Mouse (Mus musculus): ENCODE measurements at regions not wholly inside any gene's neighbourhood (a gene's known extent, or its start where the extent isn't known, plus 50 kb on each side); places are given as distances from the start of the nearest gene placed in this dataset.

DNA sequence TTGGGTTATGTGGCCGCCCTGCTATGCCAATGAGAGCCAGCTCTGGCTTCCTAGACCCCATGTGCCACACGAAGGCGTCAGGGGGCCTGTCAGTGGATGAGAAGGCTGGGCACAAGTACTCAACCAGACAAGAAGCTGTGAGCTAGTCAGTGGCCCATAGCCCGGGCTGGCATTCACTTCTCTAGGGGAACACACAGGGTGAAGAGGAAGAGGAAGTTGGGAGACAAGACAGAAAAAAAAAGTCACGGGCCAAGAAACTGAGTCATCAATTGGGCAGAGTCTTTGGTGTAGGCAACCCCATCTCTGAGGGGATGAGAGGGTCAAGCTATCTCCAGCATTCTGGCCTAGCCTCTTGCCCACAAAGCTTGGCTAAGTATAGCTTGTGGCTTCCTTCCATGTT, 93.8 kb upstream of the Rybp start:
- DNase-seq = no peak

DNA sequence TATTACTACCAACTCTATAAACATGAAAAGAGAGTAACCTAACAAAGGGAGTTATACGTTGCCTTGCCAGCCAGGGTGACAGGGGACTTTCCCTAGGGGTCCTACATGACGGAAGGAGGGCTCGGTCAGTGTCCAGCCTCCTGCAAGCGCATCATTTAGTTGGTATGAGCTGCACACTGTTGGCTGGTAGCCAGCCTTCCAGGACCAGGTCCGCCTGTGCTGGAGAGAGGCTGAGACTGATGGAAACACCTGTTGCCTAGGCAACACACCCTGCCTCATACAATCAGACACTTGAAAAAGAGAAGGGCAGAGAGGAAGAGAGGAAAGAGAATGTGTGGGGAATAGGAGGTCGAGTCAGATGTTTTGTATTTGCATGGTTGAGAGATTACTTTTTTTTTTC, 93.3 kb upstream of the Rybp start:
- no peak for DNase-seq

DNA sequence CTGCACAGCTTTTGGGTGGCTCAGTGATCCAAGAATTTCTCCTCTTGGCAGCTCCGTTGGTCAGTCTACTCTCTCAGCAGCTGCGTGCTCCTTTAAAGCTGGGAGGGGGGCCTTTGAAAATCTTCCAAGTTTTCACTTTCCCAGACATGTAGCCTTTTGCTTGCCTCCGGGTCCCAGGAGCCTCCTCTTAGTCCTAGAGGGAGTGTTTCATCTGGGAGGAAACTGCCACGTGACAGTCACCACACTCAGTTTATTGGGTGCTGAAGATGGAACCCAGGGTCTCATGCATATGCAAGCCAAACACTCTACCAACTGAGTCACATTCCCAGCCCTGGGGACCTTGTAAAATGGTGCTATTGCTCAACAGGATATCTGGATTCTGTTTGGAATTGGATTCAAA, 92.5 kb upstream of the Rybp start:
- no peak for DNase-seq

DNA sequence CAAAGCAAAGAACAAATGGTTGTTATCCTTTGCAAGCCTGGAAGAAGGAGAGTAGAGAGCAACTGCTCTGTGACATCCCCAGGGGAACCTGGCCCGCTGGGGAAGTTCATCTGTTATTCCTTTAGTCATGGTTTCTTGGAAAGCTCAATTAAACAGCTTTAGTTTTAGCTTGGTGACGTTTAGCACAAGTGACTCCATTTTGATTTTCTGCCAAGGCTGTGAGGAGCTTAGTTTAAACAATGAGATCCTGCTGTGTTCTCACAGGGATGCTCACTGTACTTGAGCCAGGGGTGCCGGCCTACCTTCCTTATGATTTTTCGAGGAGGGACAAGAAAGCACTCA, 91.2 kb upstream of the Rybp start:
- DNase-seq = no peak

DNA sequence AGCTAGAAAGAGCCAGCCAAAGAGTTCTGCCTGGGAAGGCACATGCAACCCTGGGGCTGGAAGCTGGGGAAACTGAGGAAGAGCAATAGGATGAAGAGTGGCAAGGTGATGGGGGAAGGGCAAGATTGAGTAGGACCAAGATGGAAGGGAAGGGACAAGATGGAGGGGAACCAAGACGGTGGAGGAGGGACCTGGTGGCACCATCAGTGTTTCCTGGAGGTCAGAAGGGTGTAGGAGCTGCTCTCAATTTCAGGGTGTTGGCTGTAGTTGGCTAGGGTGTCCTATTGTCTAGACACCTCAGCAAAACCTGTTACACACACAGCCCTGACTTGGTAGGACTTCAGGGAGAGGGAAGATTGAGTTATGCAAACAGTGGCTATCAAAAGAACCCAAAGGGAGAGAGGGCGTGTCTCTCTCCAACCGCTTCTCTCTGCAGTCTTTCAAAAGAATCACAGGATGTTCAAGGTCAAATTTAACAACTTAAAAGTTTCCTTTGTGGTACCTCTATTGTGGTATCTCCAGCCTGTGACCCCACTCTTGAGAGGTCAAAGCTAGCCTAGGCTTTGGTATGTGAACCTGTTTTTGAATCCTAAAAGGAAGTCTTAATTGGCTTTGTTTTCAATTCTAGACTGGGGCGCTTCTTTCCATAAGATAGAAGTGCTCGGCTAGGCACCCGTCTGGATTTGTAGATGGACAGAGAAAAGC, 90.7 kb upstream of the Rybp start:
- no peak for DNase-seq

DNA sequence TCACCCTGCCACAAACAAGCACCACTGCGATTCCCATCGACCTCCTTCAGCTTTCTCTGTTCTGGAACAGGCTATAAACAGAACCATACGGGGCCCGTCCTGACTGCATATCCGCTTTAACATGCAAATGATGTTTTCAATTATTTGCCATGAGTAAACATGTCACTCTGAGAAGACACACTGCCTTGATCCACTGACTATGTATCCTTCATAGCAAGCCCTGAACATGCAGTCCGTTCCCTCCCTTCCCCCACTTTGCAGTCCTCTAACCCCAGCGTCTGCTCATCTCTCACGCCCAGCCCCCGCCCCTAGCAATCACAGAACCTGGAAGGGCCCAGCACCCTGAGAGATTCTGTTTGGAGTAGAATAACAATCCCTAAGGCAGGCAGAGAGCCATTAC, 89.4 kb upstream of the Rybp start:
- no peak for DNase-seq

DNA sequence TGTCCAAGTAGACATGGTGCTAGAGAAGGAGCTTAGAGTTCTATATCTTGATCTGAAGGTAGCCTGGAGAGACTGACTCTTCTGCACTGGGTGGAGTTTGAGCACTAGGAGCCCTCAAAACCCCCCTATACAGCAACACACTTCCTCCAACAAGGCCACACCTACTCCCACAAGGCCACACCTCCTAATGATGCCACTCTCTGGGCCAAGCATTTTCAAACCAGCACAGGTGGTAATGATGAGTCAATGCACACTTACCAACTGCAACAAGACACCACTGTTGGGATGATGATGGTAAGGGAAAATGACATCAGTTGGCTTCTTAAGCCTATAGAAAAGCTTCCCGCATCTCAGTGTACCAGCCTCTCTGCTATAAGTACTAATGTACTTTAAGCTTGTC, 83.5 kb upstream of the Rybp start:
- DNase-seq = no peak

DNA sequence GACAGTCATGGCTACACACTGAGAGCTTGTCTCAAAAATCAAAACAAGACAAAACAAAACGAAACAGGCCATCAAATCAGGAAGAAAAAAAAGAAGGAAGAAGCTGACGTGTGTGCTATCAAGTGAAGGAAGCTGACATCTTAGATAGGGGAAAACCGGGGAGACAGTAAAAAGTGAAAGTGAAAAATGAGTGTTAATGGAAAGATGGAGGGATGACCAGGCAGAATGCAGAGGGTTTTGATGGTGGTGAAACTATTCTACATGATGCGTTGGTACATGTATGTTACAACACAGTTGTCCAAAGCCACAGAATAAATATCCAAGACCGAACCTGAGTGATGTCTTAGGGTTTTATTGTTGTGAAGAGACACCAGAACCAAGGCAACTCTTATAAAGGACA, 83.1 kb upstream of the Rybp start:
- no peak for DNase-seq

DNA sequence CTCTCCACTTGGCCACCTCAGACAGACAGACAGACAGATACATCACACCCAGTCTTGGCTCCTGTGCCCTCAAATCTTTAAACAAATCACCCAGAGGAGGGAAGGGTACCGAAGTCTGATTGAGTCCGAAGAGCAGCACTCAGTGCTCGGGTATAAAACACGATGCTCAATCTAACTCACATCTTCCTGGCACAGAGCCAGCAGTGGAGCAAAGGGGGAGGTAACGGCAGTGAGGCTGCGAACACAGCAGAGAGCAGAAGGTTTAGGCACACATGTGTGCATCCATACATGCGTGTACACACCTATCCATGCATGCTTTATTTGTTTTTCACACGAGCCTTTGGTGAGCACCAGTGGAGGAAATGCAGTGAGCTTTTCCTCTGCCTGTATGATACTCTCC, 78.9 kb upstream of the Rybp start:
- DNase-seq = no peak

DNA sequence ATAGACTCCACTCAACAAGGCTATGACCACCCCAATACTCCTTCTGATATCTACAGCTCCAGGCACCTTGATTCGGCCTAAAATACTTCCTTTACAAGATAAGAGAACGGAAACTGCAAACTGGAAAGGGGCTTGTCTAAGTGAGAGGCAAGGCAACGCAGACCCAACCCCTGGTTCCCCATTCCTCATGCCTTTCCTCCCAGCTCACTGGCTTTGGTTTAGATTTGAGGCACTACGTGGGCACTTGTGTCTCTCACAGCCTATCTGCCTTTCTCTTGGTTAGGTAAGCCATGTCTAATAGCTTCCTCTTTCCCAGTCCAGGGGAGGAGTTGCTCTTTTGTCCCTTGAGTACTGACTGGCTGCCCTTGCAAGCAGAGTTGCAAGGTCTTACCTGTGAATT, 78.5 kb upstream of the Rybp start:
- no peak for DNase-seq

DNA sequence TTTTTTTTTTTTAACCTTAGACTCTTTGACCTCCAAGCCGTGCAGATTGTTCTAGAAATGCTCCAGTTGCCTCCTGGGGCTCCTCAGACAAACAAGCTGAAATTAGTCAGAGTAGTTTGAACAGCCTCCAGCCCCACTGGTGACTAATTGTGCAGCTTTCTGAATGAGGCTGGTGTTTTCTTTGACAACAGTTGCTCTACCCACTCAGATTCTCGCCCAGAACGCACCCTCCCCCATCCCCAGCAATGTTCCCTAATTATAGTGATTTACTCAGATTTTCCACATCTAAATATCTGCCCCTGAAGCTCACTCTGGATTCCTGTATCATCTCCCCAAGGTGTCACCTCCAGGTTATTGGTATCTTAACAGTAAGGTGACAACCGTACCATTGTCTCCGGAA, 76.4 kb upstream of the Rybp start:
- no peak for DNase-seq

DNA sequence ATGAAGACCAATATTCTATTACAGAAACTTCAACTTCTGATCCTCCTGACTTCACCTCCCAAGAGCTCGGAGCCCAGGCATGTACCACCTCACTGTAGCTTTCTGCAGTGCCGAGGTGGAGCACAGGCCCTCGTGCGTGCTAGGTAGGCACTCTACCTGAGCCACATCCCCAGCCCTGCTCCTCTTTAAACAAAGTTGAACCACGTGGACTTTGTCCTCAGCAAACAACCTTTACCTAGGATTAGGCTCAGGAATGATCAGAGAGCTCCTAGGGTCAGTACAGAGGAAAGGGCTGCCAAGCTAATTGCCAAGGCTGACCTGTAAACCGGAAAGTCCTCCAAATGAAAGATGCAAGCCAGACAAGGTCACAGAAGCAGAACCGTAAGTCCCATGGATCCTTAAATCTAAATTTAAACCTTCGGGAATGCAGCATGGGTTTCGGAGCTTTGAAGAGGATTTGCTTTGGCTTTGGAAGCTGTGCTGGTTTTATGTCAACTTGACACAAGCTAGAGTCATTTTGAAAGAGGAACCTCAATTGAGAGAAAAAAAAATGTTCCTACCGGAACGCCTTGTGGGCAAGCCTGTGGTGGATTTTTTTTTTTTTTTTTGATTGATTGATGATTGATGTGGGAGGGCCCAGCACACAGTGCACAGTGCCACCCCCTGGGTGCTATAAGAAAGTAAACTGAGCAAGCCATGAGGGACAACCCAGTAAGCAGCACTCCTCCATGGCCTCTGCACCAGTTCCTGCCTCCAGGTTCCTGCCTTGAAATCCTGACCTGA, 69.5 kb upstream of the Rybp start:
- no peak for DNase-seq

DNA sequence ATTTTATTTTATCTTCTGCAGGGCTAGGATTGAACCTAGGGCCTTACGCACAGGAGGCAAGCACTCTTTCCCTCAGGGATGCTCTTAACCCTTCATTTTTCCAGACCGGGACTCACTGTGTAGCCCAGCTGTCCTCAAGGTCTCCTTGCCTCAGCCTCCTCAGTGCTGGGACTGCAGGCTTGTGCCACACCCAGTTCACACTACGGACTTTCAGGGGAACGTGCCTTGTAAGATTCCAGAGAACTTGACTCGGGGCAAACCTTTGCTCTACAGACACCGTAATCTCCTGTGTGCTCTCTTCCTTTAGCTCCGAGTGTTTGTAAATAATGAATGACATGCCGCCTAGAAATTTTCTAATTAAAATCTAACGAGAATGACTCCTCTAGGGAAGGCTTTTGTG, 68.6 kb upstream of the Rybp start:
- no peak for DNase-seq

DNA sequence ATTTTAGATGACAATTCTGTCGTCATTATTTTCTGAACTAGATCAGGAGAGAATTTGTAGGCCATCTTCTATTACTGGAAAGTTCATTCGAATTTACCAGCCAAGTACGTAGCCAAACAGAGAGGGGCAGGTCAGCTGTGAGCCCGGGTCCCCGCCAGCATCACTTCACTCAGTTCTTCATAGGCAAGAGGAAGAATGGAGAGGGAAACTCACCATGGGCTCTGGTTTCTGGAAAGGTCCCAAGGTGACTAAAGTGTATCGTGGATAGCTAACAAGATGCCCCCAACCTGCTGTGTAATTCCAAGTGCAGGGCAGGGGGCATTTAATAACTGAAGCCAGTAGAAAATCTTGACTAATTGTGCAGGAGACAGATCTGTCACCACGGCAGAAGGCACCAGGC, 60.2 kb upstream of the Rybp start:
- DNase-seq = no peak

DNA sequence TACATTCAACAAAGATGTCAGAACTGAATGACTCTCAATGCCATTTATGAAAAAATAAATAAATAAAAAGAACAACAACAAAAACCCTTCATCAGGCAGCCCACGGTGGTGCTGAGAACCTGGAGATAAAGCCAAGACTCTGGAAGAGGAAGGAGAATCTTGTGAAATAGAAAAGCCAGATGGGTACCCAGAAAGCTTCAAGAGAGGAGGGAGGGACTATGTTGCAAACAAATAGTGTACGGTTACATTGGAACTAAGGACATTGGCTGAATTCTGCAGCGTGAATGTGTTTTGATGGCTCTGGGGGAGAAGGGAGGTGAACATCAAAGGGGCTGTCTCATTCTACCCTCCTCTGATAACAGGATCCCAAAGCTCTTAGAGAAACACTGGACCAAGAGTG, 57.8 kb upstream of the Rybp start:
- no peak for DNase-seq

DNA sequence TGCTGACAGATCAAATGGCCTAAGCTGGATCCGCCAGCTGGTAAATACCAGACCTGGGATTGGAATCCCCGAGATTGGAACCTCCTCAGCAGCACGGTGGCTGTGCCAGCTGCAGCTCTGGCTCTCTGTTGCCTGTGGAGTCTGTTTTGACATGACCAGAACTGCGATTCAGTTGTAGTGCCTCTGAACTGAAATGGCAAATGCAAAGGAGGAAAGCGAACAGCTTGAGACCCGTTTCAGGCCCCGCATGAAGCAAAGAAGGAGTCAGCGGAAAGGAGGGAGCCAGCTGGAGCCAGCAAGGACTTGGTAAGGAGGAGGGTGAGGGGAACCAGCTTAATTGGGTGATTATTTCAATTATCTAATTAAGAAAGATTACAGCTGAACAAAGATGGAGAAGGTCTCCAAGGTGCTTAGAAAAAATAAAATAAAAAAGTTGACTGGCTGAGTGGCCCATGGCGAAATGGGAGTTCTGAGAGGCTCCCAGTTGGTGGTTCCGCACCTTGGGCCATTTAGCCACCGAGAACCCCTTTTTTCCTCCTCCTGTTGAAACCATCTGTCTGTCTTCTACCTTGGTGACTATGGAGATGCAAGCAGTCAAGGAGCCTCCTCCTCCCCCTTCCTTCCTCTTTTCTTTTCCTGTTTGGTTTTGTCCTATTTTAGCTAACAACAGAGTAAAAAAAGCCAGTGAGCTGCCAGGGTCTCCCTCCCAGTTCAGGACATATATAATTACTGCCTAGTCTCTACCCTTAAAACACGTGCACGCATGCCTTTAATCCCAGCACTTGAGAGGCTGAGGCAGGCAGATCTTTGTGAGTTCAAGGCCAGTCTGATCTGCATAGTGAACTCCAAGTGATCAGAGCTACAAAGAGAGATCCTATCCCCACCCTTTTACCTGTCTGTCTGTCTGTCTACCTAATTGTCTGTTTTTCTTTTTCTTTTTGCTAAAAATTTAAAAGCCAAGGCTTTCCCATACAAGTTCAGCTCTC, 54.3 kb upstream of the Rybp start:
- DNase-seq = no peak

DNA sequence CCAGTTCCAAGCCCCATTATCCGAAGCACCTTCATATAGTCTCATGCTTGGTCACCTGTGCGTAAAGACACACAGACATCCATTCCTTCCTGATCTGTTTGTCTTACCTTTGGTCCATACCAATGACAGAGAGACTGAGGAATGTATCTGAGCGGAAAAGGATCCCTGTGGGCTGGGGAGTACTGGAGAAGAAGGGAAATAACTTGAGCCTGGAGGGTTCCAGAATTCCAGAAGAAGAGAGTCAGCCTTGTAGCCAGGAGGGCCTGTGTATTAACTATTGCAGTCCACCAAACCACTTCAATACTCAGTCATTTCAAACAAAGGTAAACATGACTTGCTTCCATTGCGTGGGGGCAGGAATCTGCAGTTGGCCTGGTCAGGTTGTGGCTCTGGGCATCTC, 51.0 kb upstream of the Rybp start:
- no peak for DNase-seq
